Mouse (Mus musculus): ENCODE measurements around the gene Eps15. TPM values are rescaled to one million over a fixed set of nuclear protein-coding genes. Genes with fewer than 3 reads are reported as not detected.

The Eps15 gene
- polyA plus RNA-seq, 1 experiment from 2014 or later = 35.7 TPM

DNA sequence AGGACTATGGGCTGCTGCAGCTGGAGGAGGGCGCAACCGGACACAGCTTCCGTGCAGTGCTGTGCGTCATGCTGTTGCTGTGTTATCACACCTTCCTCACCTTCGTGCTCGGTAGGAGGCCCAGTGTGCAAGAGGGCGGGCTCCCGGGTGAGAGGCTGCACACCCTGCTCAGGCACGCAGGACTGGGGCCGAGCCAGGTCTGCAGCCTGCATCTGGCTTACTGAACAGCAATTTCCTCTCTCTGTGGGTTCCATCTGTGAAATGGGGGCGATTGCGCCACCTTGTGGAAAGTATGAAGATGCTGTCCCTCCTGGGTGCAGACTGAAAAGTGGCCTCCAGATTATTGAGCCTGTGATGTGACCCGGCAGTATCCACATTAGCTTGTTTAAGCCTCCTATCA lies 150.8 kb downstream of the Eps15 start:
- no peak overlapping the region; the same call in 1 of the 2 replicates for H3K4me2 ChIP-seq (ENCODE audit: low read depth, low read length)
- peak; percentile 78 for ATAC-seq (ENCODE audit: low read depth)
- no peaks in the 10 kb centered on the region for H3K27me3 ChIP-seq (ENCODE audit: control insufficient read depth, insufficient read depth, low read depth, low read length)
- no peak overlapping the region for H3K9ac ChIP-seq (ENCODE audit: low read depth, low read length)
- no peak overlapping the region for H3K27ac ChIP-seq (ENCODE audit: low read length)
- 33% methylated on average over 13 of the region's 13 CpGs for WGBS (ENCODE audit: insufficient replicate concordance)
- no peaks in the 10 kb centered on the region for H3K36me3 ChIP-seq (ENCODE audit: control insufficient read depth, insufficient read depth)
- H3K4me1 ChIP-seq (ENCODE audit: control insufficient read depth, low read depth, low read length) = peaks cover 25% of the 10 kb centered on the region
- H3K9me3 ChIP-seq (replicated peaks; ENCODE audit: control insufficient read depth, low read length) = no peaks in the 10 kb centered on the region
- no peak overlapping the region for H3K4me3 ChIP-seq (ENCODE audit: low read depth, low read length)

- Histone ChIP-seq H3K4me1 (ENCODE audit: control insufficient read depth, low read depth, low read length) (peaks cover 27% of the 10 kb centered on the region), H3K4me3 (ENCODE audit: low read depth, low read length) (no peak overlapping the region), H3K27ac (ENCODE audit: low read length) (no peak overlapping the region), H3K4me2 (ENCODE audit: low read depth, low read length) (no peak overlapping the region), H3K9ac (ENCODE audit: low read depth, low read length) (peak overlapping the region; percentile 15; the same call in 1 of the 2 replicates), H3K9me3 (replicated peaks; ENCODE audit: control insufficient read depth, low read length) (no peaks in the 10 kb centered on the region), H3K27me3 (ENCODE audit: control insufficient read depth, insufficient read depth, low read depth, low read length) (no peaks in the 10 kb centered on the region), H3K36me3 (ENCODE audit: control insufficient read depth, insufficient read depth) (no peaks in the 10 kb centered on the region)
- WGBS (ENCODE audit: insufficient replicate concordance) = 71% methylated on average over 16 of the region's 16 CpGs
- ATAC-seq (ENCODE audit: low read depth) = no peak
Observed at GRCm38 (mm10) chr4:109432668-109433375, 152.8 kb downstream of the Eps15 start.

DNA sequence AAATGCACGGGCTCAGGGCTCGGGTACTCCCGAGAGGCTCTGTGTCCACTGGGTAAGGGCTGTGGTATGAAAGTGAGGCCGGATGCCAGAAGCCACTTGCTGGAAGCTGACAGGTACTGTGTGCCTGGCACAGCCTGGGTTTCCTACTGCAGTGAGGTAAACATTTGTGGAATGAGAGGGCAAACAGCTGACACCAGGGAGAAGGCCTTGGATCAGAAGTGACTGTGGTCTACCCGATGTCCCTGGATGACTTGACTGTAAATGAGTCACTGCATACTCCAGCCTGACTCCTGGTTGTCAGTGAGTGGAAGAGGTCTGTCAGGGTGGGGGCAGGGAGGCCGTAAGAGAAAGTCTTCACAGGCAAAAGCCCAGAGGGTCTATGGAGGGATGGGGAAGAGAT lies 153.6 kb downstream of the Eps15 start:
- H3K27me3 ChIP-seq (ENCODE audit: control insufficient read depth, insufficient read depth, low read depth, low read length) = no peaks in the 10 kb centered on the region
- peaks cover 35% of the 10 kb centered on the region for H3K4me1 ChIP-seq (ENCODE audit: control insufficient read depth, low read depth, low read length)
- H3K4me2 ChIP-seq (ENCODE audit: low read depth, low read length) = no peak overlapping the region
- no peak overlapping the region for H3K9ac ChIP-seq (ENCODE audit: low read depth, low read length)
- no peak overlapping the region for H3K4me3 ChIP-seq (ENCODE audit: low read depth, low read length)
- no peaks in the 10 kb centered on the region for H3K9me3 ChIP-seq (replicated peaks; ENCODE audit: control insufficient read depth, low read length)
- ATAC-seq (ENCODE audit: low read depth) = no peak
- WGBS (ENCODE audit: insufficient replicate concordance) = 69% methylated on average over 6 of the region's 6 CpGs
- H3K27ac ChIP-seq (ENCODE audit: low read length) = 0 out of 2 replicates have a peak overlapping the region, but pooled peaks have one; percentile 31
- H3K36me3 ChIP-seq (ENCODE audit: control insufficient read depth, insufficient read depth) = no peaks in the 10 kb centered on the region; the same call in 1 of the 2 replicates

- H3K4me2 ChIP-seq (ENCODE audit: low read depth, low read length) = no peak overlapping the region
- H3K9me3 ChIP-seq (replicated peaks; ENCODE audit: control insufficient read depth, low read length) = no peaks in the 10 kb centered on the region
- 82% methylated on average over 1 of the region's 1 CpGs for WGBS (ENCODE audit: insufficient replicate concordance)
- H3K4me3 ChIP-seq (ENCODE audit: low read depth, low read length) = no peak overlapping the region
- H3K27ac ChIP-seq (ENCODE audit: low read length) = no peak overlapping the region
- no peaks in the 10 kb centered on the region; the same call in 1 of the 2 replicates for H3K36me3 ChIP-seq (ENCODE audit: control insufficient read depth, insufficient read depth)
- no peak overlapping the region for H3K9ac ChIP-seq (ENCODE audit: low read depth, low read length)
- ATAC-seq (ENCODE audit: low read depth) = no peak
- H3K27me3 ChIP-seq (ENCODE audit: control insufficient read depth, insufficient read depth, low read depth, low read length) = no peaks in the 10 kb centered on the region
- peaks cover 41% of the 10 kb centered on the region for H3K4me1 ChIP-seq (ENCODE audit: control insufficient read depth, low read depth, low read length)
Observed at GRCm38 (mm10) chr4:109434256-109434655, 154.2 kb downstream of the Eps15 start.

Other genes with a start within 250 kb of the Eps15 start
- gene Osbpl9, start 78.0 kb upstream of the Eps15 start, polyA plus RNA-seq (2015; fragmentation: Nextera tagmentation; extraction: Ambion mirVana) = 27.2 and 28.6 TPM in 2 replicates
- gene Calr4, start 45.8 kb upstream of the Eps15 start, polyA plus RNA-seq (2015; fragmentation: Nextera tagmentation; extraction: Ambion mirVana) = not detected in 2 replicates
- 10.4 and 11.8 TPM in 2 replicates for gene Ttc39a, start 126.4 kb downstream of the Eps15 start, polyA plus RNA-seq (2015; fragmentation: Nextera tagmentation; extraction: Ambion mirVana)
- gene Rnf11, start 204.5 kb downstream of the Eps15 start, polyA plus RNA-seq (2015; fragmentation: Nextera tagmentation; extraction: Ambion mirVana) = 25.9 and 29.3 TPM in 2 replicates

All from liver, embryonic 16.5 days (tissue).